ENCODE assay signal across 16 mouse cellular contexts in the genomic region with DNA sequence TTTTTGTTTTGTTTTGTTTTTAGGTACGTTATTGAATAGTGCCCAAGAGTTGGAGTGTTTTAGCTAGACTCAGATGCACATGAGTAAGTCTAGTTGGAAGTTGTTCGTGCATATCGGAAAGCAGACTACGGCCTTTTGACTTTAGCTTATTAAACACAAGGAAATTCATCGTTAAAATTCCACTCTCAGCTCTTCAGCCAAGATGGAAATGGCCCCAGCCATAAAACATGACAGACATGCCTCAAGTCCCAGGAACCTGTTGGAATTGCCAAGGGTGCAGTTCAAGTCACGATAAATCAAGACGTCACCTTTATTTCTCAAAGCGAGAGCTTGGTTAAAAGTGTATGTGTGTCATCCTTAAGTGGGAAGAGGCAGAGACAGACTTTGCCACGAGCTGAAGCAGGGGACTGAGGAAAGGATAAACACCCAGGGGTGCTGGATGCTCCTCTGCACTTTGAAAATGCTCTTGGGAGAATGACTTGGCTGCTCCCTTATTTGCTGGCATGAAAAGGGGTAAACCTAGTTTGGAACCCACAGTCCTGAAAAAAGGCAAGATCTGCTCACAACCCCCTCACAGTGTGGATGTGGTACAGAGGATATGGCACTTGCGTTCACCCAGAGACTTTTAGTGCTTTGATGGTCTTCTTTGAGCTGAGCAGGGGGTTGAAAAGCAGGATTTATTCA. TPM values are rescaled to one million over a fixed set of nuclear protein-coding genes. Genes with fewer than 3 reads are reported as not detected.
DNase-seq lines count a peak whose midpoint lies in the region; ATAC-seq and TF ChIP-seq lines count a peak whose summit lies in the region.
"Had no signal": no experiment of that assay in that cellular context is flagged by ENCODE, and none has a peak within 500 bp of the region (broad histone marks: within the 10 kb centered on the region; RNA-seq: fewer than 3 reads in every experiment).

No protein-coding gene starts in this region.

- H3K27me3 ChIP-seq in heart, embryonic 14.5 days (ENCODE audit: control insufficient read depth, insufficient read depth, low read length): no peaks in the 10 kb centered on the region
- no peaks in the 10 kb centered on the region for H3K27me3 ChIP-seq in CH12.LX (replicated peaks)
- H3K27me3 ChIP-seq: embryonic facial prominence, embryonic 13.5 days; hindbrain, embryonic 12.5 days; limb, embryonic 13.5 days; neural tube, embryonic 12.5 days had no signal

- no peak overlapping the region for H3K4me3 ChIP-seq in heart, embryonic 14.5 days (ENCODE audit: control insufficient read depth in 1 of 2, insufficient read depth in 1 of 2, low read depth in 1 of 2, low read length in 2 of 2)
- H3K4me3 ChIP-seq in CH12.LX (replicated peaks in 1 of 3; ENCODE audit: low read depth in 2 of 3, low read length in 2 of 3, poor library complexity in 1 of 3): no peak overlapping the region
- H3K4me3 ChIP-seq: embryonic facial prominence, embryonic 13.5 days; hindbrain, embryonic 12.5 days; limb, embryonic 13.5 days; neural tube, embryonic 12.5 days had no signal

- no peak for TF ChIP-seq POLR2A in CH12.LX (IDR thresholded peaks at IDR 0.05; ENCODE audit: low read depth, low read length)

- ATAC-seq in heart, embryonic 14.5 days (ENCODE audit: insufficient number of reproducible peaks, insufficient read depth, low FRiP score, low read depth): no peak
- no peak for ATAC-seq in megakaryocyte, adult 5-6 weeks (ENCODE audit: poor library complexity, severe bottlenecking)

- 73% methylated on average over 10 of the region's 10 CpGs for WGBS in heart, embryonic 14.5 days

- in situ Hi-C loops in CH12.LX (cut with MboI; ENCODE audit: low pct_ligation_motif_present, low pct_unique_long_range_greater_than_20kb, low sequenced_read_pairs): loop anchor here (25.0 kb wide), 1 partner anchor 733 kb away; no protein-coding TSS in a partner anchor

- dilution Hi-C loops in CH12.LX (cut with MboI; ENCODE audit: extremely low pct_ligation_motif_present, extremely low pct_unique_long_range_greater_than_20kb, low sequenced_read_pairs): no loop called here

- DNase-seq in heart, adult 8-10 months (ENCODE audit: low spot score): no peak
- DNase-seq in CH12.LX (ENCODE audit: extremely low read depth): no peak
- DNase-seq in kidney, adult 18-20 months: peak; percentile 23
- peak; percentile 66 for DNase-seq in kidney, postnatal 14 days
- no peak for DNase-seq in layer of hippocampus, adult 8-10 months (ENCODE audit: low spot score in 2 of 2)
- DNase-seq: gastrocnemius, postnatal 25 days; lung, adult 2 months; right cerebral cortex, postnatal 14 days; thymus, postnatal 4 days had no signal

- peaks cover 12 to 17% of the 10 kb centered on the region in 2 experiments for H3K4me1 ChIP-seq in heart, embryonic 14.5 days (ENCODE audit: control insufficient read depth in 2 of 2, insufficient read depth in 2 of 2, low read length in 2 of 2)
- no peaks in the 10 kb centered on the region for H3K4me1 ChIP-seq in CH12.LX (ENCODE audit: control insufficient read depth in 1 of 2, insufficient read depth in 2 of 2)
- H3K4me1 ChIP-seq: hindbrain, embryonic 12.5 days had no signal

- TF ChIP-seq RAD21 in CH12.LX (IDR thresholded peaks at IDR 0.05; ENCODE audit: low read depth, low read length): no peak

- no peak for TF ChIP-seq CTCF in CH12.LX (conservative IDR thresholded peaks at IDR 0.05 in 1 of 2, IDR thresholded peaks at IDR 0.05 in 1 of 2; ENCODE audit: low read depth in 2 of 2, low read length in 2 of 2)

- H3K79me2 ChIP-seq in CH12.LX (replicated peaks; ENCODE audit: control insufficient read depth, extremely low read depth, insufficient read depth, poor library complexity, severe bottlenecking): no peaks in the 10 kb centered on the region

- no peak overlapping the region for H3K9ac ChIP-seq in heart, embryonic 14.5 days (ENCODE audit: low read length)
- no peak overlapping the region for H3K9ac ChIP-seq in CH12.LX (ENCODE audit: insufficient read depth, low read depth)
- H3K9ac ChIP-seq: hindbrain, embryonic 12.5 days; limb, embryonic 13.5 days; neural tube, embryonic 12.5 days had no signal

- TF ChIP-seq EP300 in CH12.LX (IDR thresholded peaks at IDR 0.05; ENCODE audit: low read length): no peak

- no peaks in the 10 kb centered on the region for H3K9me3 ChIP-seq in heart, embryonic 14.5 days (ENCODE audit: control insufficient read depth, low read length)
- H3K9me3 ChIP-seq in CH12.LX (replicated peaks; ENCODE audit: low read length): no peaks in the 10 kb centered on the region
- H3K9me3 ChIP-seq: embryonic facial prominence, embryonic 13.5 days; hindbrain, embryonic 12.5 days; limb, embryonic 13.5 days; neural tube, embryonic 12.5 days had no signal

- H3K27ac ChIP-seq in heart, embryonic 14.5 days (replicated peaks in 1 of 2; ENCODE audit: control insufficient read depth in 1 of 2, insufficient read depth in 1 of 2, low read depth in 2 of 2, low read length in 2 of 2): peak overlapping the region; percentile 74 to 81; a peak in 2 of 4 replicates
- no peak overlapping the region for H3K27ac ChIP-seq in CH12.LX (ENCODE audit: insufficient read depth, low read depth)
- H3K27ac ChIP-seq: embryonic facial prominence, embryonic 13.5 days; hindbrain, embryonic 12.5 days; limb, embryonic 13.5 days; neural tube, embryonic 12.5 days had no signal

- no peak overlapping the region for H3K4me2 ChIP-seq in heart, embryonic 14.5 days (ENCODE audit: low read length)
- peak overlapping the region; percentile 25; the same call in 1 of the 2 replicates for H3K4me2 ChIP-seq in CH12.LX (ENCODE audit: insufficient read depth, low read depth, poor library complexity, severe bottlenecking)
- H3K4me2 ChIP-seq: embryonic facial prominence, embryonic 13.5 days; hindbrain, embryonic 12.5 days; neural tube, embryonic 12.5 days had no signal

- H3K36me3 ChIP-seq in heart, embryonic 14.5 days (ENCODE audit: control insufficient read depth, insufficient read depth, low read length): no peaks in the 10 kb centered on the region
- no peaks in the 10 kb centered on the region for H3K36me3 ChIP-seq in CH12.LX (replicated peaks in 1 of 2; ENCODE audit: control insufficient read depth in 1 of 2, insufficient read depth in 1 of 2, low read length in 1 of 2)
- H3K36me3 ChIP-seq: embryonic facial prominence, embryonic 13.5 days; hindbrain, embryonic 12.5 days; limb, embryonic 13.5 days; neural tube, embryonic 12.5 days had no signal

TF ChIP-seq in CH12.LX, 34 proteins besides CTCF, POLR2A, EP300 and RAD21:
- TF ChIP-seq SMC3 (IDR thresholded peaks at IDR 0.05; ENCODE audit: low read depth, low read length) (no peak), NRF1 (IDR thresholded peaks at IDR 0.05; ENCODE audit: low read depth, low read length) (no peak), TCF12 (IDR thresholded peaks at IDR 0.05; ENCODE audit: low read depth, low read length) (no peak), RCOR1 (conservative IDR thresholded peaks at IDR 0.05; ENCODE audit: low read depth, low read length) (no peak), ZKSCAN1 (IDR thresholded peaks at IDR 0.05; ENCODE audit: borderline replicate concordance, low read depth, low read length) (no peak), IRF4 (IDR thresholded peaks at IDR 0.05; ENCODE audit: low read depth, low read length) (no peak), CHD1 (IDR thresholded peaks at IDR 0.05; ENCODE audit: low read depth, low read length) (no peak), MAX (IDR thresholded peaks at IDR 0.05; ENCODE audit: low read length) (no peak), HCFC1 (IDR thresholded peaks at IDR 0.05; ENCODE audit: low read depth, low read length) (no peak), MXI1 (IDR thresholded peaks at IDR 0.05; ENCODE audit: low read depth, low read length) (no peak), BHLHE40 (IDR thresholded peaks at IDR 0.05; ENCODE audit: low read depth, low read length) (no peak), USF2 (conservative IDR thresholded peaks at IDR 0.05; ENCODE audit: low read depth, low read length) (no peak), ELF1 (IDR thresholded peaks at IDR 0.05; ENCODE audit: low read depth, low read length) (no peak), TBP (conservative IDR thresholded peaks at IDR 0.05; ENCODE audit: low read depth, low read length) (no peak), MAFK (IDR thresholded peaks at IDR 0.05; ENCODE audit: insufficient replicate concordance, low read length) (no peak), ZMIZ1 (IDR thresholded peaks at IDR 0.05; ENCODE audit: low read depth, low read length) (no peak), USF1 (IDR thresholded peaks at IDR 0.05; ENCODE audit: low read depth, low read length) (no peak)

RNA-seq across cellular contexts. Expression of a gene that starts 6.6 kb away (rescaled TPM):
- 0.32 and 0.41 TPM in 2 replicates for polyA plus RNA-seq in heart, embryonic 14.5 days (2014; fragmentation: Nextera tagmentation; extraction: Ambion mirVana)
- total RNA-seq in heart, adult 8-10 months (2022): 10 to 100 TPM; 20.2 to 32.3 (median 24.9) TPM
- total RNA-seq in CH12.LX (2012; rRNA removed): not detected in 2 replicates
- total RNA-seq in CH12.LX (2014; rRNA removed): not detected in 2 replicates
- not detected in 2 replicates for polyA plus RNA-seq in CH12.LX (2012; ENCODE audit: insufficient read length, low read depth)
- under 1 TPM in 1 of 4 experiments, not detected in 3; 0.11 TPM for total RNA-seq in layer of hippocampus, adult 8-10 months (2022)
- not detected in 2 replicates for total RNA-seq in megakaryocyte, adult 5-6 weeks (2015)
- not detected in 2 replicates for total RNA-seq in megakaryocyte, adult 5-6 weeks (2017)
- total RNA-seq: megakaryocyte-erythroid progenitor cell, adult 5-6 weeks had no signal

Comparison
In these comparisons a context has a peak if more than half of its experiments do, and no peak if none do; other contexts are left out.
1. DNase-seq: peak in kidney, adult 18-20 months (single experiment) and kidney, postnatal 14 days (single experiment); none in heart, adult 8-10 months (single experiment), CH12.LX (single experiment) and layer of hippocampus, adult 8-10 months (0 of 2).
2. RNA of a gene that starts 6.6 kb away (total RNA-seq): 20.2 to 32.3 TPM in heart, adult 8-10 months; 0.11 TPM in layer of hippocampus, adult 8-10 months, not detected in CH12.LX and not detected in megakaryocyte, adult 5-6 weeks; every median in the first group is over 10 times any median in the second.